Mouse (Mus musculus) CD4-positive, CD25-positive, alpha-beta regulatory T cell, adult 9 weeks (primary cell): ENCODE data around the gene 1700069L16Rik. TPM values are rescaled to one million over a fixed set of nuclear protein-coding genes. Genes with fewer than 3 reads are reported as not detected.

Experiments used
- polyA plus RNA-seq: library from polyadenylated mRNA; unstranded; fragments of 100-300 nt; shearing (Covaris generic); gene quantifications from one replicate; pipeline ENCODE4 v1.2.1, GENCODE M21; 2017

Gene 1700069L16Rik
- polyA plus RNA-seq, result not detected

GRCm38 (mm10) chr5:113724446-113724845 is at the start of gene 1700069L16Rik:
TSS of gene 1700069L16Rik (minus strand) at chr5:113724772.

GRCm38 (mm10) chr5:113772450-113772895 is 47.9 kb upstream of the 1700069L16Rik start, which contains the start of the genes Sart3 and Iscu:
TSS of gene Sart3 (minus strand) at chr5:113772510.
TSS of gene Iscu (plus strand) at chr5:113772748.

DNA sequence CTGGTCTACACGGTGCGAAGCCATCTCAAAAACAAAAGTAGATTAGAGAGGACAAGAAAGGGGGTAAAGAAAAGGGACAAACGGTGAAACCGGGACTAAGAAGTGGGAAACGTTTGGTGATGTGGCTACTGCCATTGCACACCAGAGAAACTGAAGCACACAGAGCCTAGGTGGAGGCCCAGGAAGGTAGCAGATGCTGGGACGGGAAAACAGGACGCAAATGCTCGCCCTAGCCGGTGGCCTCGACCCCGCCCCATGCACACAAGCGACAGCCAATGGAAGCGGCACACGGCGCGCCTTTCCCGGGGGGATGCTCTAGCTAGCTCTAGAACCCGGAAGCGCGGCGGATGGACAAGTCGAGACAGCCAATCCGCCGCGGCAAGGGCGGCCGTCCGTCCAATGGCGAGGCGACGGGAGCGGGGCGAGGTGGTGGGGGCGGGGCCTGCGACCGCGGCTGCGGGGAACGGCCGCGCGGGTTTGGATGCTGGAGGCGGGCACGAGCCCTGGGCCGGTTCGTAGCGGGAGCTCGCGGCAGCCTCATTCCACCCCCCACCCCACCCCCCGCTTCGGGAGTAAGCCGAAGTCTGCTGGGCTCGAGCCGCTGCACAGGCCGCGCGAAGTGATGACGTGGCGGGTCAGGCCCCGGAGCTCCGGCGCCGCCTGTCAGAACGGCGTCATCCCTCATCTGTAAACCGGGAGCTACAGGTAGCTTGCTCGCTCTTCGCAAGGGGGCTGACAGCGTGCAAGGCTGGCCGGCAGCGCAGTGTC is 11.0 kb upstream of the 1700069L16Rik start, which contains the start of gene Ficd:
Gene Ficd, plus strand, starts transcription at position 459 of the 768 bp plus-strand sequence.

GRCm38 (mm10) chr5:113650035-113650865 is 74.3 kb downstream of the 1700069L16Rik start, which contains the start of gene Cmklr1:
TSS of gene Cmklr1 (minus strand) at chr5:113650426.

Other genes with a start within 250 kb of the 1700069L16Rik start
- 1.6 TPM for gene Wscd2, start 234.4 kb downstream of the 1700069L16Rik start, polyA plus RNA-seq
- not detected for gene Cmklr1, start 74.3 kb downstream of the 1700069L16Rik start, polyA plus RNA-seq
- gene Ficd, start 11.0 kb upstream of the 1700069L16Rik start, polyA plus RNA-seq, result 7.1 TPM
- 35.2 TPM for gene Sart3, start 47.7 kb upstream of the 1700069L16Rik start, polyA plus RNA-seq
- gene Iscu, start 48.0 kb upstream of the 1700069L16Rik start, polyA plus RNA-seq, result 16.8 TPM
- not detected for gene Tmem119, start 75.7 kb upstream of the 1700069L16Rik start, polyA plus RNA-seq
- 975 TPM for gene Selplg, start 107.9 kb upstream of the 1700069L16Rik start, polyA plus RNA-seq
- 95.9 TPM for gene Coro1c, start 184.0 kb upstream of the 1700069L16Rik start, polyA plus RNA-seq